Mouse (Mus musculus) retina, embryonic 14.5 days (tissue): ENCODE data around the gene Wasf3.
"Not testable (repeated sequence)": the region's sequence is repeated elsewhere in the genome, so short reads cannot be mapped to it uniquely, and the experiment has no call there.

ENCODE experiments used
- DNase-seq: peaks from one replicate; pipeline ENCODE4 v3.0.0-alpha.2; 2015; ENCODE audit warnings: low spot score

The Wasf3 gene

DNA sequence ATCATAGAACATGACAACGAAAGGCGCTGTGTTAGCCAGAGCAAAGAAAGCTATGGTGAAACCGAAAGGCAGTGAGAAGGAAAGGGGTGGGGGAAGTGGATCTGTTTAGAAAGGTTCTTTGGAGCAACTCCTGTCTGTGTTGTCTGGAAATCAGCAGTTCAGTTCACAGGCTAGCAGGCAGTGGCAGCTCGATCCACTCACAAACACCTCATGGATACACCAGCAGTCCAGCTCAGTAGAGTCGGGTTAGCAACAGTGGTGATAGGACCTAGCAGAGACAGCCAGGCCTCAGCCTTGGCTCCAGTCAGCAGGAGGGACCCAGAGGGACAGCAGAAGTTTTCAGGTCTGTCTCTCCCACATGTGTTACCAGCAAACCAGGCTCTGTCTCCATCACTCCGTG is 16.2 kb downstream of the Wasf3 start:
- DNase-seq, result not testable (repeated sequence)

DNA sequence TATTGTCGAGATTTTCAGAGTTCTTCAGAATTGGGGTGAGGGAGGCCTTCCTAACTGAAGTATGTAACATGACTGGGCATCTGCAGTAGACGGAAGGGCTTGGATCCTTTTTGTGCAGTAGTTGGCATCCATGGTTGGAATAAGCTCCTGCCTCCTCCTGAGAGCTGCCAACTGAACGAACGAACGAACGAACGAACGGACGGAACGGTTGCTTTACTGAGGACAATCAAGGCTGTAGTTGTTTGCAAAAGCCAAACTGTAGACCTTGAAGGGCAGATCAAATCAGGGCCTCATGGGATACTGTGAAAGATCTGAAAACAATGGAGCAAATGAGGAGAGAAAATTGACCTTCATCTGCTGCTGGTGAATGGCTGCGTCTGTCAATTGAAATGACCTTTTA is 17.5 kb downstream of the Wasf3 start:
- peak; percentile 78 for DNase-seq

DNA sequence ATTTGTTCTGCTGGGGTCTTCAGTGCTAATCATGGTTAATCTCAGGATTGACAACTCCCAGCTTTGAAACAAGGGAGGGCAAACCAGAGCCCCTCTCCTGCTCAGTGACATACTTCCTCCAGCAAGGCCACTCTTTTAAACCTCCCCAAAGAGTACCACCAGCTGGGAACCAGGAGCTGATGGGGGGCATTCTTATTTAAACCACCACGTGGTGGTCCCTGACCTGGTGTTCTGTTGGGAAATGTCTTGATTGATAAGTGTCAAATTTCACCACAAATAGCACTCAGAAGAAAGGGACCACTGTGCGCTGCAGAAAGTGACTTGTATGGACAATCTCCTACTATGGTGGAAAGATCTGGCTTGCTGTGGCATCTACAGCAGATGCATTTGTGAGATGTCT is 19.1 kb downstream of the Wasf3 start:
- DNase-seq, result no peak

DNA sequence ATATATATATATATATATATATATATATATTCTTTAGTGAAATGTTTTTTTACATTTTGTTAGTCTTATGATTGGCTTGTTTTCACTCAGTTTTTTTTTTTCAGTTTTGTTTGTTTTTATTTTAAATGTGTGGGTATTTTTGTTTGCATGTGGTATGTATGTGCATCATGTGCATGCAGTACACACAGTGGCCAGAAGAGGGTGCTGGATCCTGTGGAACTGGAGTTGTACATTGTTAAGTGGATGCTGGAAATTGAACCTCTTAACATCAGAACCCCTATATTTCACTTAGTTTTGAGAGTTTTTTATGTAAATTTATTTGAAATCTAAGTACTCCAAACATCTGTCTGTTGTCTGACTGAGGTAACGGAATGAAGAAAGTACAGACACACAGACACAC is 21.3 kb downstream of the Wasf3 start:
- DNase-seq, result no peak

DNA sequence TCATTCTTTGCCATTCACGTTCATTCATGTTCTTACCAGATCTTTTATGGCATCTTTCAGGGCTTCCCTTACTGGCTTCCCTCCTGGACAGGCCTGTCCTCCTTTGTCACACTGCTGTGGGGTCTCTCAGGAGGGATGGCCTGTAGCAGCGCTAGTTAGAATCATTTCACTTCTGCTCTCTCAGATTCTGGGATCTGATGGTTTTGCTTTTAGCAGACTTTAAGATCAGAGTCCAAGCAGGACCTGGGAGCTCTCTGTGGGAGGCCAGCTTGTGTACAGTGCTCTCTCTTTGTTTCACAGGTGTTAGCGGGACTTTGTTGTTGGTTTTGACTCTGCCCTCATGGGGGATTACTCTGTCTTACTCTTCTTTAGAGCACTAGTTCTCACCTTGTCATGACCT is 23.0 kb downstream of the Wasf3 start:
- DNase-seq, result no peak

DNA sequence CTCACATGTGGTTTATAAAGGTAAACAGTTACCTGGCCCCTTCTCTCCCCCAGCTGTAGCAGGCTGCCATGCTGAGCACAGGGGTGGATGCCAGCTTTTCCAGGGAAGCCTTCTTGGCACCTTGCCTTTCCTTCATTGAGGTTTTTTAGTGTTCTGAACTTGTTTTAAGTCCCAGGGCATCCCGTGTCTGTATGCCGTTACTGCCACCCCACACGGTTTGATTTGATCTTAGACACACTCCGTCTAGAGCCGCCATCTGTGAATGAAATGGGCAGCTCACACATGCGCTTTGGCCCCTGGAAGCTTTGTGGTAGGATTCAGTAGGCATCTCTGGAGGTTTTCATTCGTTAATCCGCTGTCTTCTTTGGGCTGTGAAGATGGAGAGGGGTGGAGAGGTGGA is 23.8 kb downstream of the Wasf3 start:
- no peak for DNase-seq

DNA sequence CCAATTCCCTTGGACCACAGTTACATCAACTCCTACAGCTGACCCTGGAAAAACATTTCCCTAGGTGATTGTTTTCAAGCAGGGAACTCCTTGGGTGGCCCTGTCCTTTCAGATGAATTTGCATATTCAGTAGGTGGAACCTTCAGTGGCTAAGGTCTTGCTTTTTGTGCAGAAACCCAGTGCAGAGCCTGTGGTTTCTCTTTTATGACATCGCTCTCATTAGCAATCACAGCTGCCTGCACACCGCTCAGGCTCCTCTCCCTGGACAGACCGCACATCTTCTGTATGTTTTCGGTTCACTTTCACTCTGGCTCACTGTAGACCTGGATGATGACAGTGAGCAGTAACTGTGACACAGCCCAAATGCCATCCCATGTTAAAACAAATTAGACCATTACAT is 26.0 kb downstream of the Wasf3 start:
- no peak for DNase-seq

DNA sequence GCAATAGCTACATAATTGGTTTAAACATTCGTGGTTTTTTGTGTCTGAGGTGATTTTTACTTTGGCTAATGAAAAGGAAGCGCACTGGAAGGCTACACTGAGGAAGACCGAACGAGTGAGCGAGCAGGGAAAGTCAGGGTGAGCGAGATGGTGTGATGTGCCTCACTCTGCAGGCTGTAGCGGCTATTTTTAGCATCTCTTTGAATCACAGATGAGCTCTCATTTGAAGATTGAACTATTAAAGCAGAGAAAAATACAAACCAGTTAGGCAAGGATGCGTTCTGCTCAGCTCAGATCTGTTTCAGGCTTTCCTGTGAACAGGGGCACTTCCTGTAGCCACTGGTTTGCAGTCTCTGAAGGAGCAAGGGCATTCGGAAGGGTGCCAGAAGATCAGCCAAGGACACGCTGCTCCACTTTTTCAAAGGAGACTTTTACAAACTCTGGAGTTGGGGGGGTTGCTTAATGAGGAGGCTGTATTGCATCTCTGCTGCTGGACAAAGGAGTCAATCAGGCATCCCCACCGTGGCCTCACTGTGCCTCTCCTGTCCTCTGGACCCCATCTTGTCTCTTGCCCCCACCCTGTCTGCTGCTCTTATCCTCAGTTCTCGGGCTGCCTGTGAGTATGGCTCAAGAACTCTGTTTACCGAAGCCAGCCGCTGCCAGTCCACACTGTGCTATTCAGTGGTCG is 28.1 kb downstream of the Wasf3 start:
- DNase-seq, result peak; percentile 70

DNA sequence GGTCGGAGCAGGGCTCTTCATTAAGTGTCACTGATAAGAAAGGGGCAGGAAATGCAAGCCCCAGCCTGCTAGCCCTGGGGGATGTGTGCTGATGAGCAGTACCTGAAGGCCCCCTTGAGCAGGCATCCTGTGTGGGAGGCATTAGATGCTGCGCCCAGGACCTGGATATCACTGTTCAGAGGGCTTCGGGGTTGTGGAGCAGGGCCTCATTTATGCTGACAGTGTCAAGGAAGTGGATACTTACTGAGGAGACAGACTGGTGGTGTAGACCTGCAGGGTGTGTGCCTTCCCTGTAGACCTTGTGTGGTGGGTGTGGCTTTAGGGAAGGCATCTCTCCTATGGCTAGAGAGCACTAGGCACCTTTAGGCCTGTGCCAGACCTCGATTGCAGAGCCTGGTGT is 29.8 kb downstream of the Wasf3 start:
- DNase-seq, result no peak

DNA sequence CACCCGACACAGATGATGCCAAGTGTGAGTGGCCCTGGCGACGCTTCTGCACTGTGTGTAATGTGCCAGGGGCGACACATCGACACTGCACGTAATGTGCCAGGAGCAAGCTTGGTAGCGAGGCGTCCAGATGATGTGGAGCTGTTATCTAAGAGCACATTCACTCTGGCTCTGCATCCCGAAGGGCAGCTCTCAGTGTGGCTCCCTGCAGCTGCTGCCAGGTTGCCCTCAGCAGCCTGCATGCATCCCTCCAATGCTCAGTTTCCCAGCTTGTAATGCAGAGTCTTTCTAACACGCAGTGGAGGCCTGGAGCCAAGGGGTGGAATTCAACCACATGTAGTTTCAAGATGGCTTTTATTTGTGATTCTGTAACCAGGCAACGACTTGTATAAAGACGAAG is 30.4 kb downstream of the Wasf3 start:
- DNase-seq, result no peak

DNA sequence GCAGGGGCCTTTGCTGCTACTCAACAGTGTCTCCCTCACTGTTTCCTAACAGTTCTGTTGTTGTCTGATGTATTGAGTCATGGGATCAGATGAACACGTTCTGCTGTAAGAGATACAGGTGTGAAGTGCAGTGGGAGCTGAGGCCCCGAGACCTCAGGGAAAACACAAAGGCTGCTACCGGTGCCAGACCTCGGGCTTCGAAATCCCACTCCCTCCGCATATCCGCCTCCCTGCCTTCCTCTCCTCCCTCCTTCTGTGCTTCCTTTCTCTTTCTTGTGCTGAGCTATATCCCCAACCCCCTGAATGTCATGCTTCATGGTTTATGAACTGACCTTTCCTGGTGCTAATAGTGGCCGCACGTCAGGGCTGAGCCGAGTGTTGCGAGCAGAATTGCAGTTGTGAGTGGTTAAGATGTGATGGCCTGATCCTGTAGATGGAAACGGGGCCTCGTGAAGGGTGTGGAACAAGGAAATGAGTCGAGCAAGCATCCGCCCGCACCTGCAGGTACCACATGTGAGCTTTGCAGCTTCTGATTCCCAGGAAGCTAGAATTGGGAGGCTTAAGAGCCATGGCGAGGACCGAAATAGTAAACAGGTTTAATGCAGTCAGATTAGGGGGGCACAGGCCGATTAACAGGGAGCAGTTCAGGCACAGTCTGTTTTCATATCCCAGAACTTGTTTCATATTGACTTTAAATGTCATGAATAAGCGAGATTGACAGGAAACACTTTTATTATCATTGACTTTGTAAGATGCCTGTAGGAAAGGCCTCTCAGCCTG is 31.7 kb downstream of the Wasf3 start:
- no peak for DNase-seq

DNA sequence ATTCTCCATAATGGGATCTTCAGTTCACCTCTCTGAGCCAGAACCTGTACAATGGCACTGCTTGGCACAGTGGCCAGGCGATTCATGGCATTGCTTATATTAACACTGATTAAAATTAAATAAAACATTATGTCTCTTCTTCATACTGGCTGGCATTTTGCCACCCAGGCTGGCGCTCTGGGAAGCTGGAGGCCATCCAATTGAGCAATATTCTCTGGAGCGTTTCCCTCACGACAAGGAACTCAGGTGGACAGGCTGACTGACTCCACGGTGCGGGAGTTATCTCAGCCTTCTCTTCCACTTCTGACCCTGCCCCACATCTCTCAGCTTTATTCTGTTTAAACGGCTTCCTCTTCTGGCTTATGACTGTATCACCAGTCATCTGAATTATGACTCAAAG is 33.3 kb downstream of the Wasf3 start:
- no peak for DNase-seq

DNA sequence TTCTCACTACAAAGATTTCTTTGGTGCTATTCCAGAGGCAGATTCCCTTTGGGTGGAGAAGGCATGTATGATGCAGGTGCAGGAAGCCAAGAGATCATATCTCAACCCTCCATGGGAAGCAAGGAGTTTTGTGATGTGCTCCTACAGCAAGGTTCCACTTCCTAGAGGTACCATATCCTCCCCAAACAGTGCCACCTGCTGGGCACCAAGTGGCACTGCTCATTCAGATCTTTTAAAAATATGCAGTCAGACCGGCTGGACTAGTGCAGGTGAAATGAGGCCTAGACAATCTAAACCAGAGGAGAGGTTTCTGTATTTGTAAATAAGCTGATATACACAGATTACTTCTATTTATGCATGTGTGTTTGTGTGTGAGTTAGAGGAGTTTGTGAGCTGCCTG is 35.3 kb downstream of the Wasf3 start:
- peak; percentile 77 for DNase-seq

DNA sequence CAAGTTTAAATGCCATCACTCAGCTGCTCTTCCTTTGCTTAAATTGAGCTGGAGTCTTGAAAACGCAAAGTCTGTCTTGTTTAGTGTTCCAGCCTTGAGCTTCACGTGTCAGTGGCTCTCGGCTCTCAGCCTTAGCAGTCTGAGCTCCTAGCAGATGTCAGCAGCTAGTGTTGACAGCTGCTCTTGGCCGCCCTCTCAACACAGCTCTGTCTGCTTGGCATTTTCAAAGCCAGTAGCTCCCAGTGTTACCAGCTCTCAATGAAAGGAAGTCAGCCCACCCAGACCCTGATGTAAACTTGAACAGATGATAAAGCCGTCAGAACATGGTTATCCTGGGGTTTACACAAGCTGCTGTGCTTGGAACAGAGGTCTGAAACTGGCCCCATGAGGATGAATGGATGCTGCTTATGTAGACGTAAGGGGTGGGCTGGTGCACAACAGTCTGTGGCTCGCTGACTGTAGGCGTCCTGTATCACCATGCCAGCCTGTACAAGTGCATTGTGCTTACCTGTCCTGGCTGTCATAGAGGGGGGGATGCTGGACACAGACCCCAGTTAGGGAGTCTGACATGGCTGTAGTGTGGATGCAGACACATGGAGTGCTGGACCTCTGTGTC is 40.0 kb downstream of the Wasf3 start:
- no peak for DNase-seq

DNA sequence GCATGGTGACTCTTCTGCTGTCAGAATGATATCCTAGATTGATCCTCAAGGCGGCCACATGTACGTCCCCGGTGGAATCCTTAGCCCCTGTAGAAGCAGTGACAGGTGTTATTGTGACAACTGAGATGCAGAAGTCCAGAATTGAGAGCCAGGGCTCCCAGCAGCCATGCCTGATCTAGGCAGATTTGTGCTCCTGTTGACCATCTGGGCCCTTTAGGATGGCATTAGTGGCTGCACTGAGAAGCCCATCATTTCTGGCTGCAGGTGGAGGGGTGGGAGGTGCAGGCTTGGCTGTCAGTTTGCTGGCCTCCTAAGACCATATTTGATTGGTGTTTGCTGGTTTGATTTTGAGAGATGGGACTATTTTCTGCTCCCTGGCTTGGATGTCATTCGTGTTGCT is 40.9 kb downstream of the Wasf3 start:
- DNase-seq, result no peak

DNA sequence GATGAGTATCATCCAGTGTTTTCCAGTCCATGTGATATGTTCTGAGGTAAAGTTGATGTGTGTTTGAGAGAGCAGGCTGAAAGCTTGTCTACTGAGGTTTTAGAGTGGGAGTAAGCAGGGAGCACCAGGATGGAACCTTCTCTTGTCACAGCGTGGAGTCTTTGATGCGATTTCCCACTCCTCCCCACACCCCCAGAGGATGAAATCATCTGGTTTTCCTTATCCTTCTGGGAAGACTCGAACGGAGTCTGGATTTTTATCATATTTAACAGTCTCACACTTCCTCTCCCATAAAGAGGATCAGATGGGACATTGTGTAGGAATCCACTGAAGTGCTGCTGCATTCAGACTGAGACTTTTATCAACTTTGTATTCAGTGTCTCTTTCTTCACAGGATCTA is 43.3 kb downstream of the Wasf3 start:
- DNase-seq, result no peak

DNA sequence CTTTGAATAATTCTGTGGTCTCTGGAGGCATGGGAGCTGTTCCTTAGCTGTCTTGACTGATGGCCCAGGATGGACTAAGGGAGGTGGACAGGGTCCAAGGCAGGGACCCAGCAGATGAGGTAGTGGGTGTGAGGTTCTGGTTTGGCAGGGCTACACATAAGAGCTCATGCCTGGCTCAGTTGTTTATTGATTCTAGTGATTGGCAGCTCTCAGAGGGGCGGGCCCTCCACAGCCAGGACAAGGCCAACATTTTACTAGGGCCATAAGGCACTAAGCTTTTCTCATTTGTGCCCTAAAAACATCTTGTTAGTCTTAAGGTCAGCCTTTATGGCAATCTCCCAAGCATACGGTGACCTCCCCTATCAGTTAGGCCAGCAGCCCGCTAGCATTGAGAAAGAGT is 47.0 kb downstream of the Wasf3 start:
- no peak for DNase-seq

DNA sequence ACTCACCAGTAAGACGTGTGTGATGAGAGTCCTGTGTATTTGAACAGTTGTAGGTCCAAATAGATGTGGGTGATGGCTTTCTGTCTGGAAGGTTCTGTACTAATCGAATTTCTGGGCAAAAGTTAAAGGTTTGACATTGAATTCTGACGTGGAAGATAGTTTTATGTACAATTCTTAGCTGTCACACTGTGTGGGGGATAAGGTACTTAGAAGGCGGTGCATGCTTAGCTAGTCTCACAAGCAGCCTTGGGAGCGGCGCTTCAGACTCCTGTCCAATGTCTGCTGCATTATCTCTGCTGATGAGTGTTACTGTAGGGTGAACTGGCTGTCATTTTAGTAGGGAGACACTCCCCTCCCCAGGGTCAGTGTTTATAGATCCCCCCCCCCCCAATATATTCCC is 47.7 kb downstream of the Wasf3 start:
- DNase-seq, result no peak

DNA sequence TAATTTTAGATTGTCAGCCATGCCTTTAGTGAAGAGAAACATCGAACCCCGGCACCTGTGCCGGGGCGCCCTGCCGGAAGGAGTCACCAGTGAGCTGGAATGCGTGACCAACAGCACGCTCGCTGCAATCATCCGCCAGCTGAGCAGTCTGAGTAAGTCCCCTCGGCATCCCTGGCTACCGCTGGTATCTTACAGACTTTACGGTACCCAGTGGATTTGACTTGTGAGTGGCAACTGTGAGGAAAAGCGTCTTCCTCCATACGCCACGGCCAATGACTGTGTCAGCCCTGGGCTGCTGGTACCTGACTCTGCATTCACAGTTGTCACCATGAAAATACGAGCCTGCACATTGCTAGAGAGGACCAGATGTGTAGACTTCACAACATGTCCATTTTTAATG is 50.5 kb downstream of the Wasf3 start:
- DNase-seq, result no peak

DNA sequence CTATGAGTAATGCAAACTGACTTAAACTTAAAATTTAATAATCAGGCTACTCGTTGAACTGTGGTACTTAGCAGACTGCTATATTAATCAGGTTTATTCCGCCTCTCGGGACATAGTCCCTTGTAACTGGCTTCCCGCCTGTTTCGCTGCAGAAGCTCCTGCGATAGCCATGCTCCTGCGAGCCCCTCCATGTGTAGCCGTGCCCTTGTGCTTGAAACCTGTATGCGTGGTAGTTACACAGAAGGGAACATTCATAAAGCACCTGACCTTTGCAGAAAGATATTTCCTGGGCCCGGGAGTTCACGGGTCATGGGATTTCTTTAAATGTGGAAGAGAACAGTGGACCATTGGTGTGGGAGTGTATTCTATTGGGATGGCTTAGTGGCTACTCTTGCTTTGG is 52.0 kb downstream of the Wasf3 start:
- DNase-seq, result no peak

DNA sequence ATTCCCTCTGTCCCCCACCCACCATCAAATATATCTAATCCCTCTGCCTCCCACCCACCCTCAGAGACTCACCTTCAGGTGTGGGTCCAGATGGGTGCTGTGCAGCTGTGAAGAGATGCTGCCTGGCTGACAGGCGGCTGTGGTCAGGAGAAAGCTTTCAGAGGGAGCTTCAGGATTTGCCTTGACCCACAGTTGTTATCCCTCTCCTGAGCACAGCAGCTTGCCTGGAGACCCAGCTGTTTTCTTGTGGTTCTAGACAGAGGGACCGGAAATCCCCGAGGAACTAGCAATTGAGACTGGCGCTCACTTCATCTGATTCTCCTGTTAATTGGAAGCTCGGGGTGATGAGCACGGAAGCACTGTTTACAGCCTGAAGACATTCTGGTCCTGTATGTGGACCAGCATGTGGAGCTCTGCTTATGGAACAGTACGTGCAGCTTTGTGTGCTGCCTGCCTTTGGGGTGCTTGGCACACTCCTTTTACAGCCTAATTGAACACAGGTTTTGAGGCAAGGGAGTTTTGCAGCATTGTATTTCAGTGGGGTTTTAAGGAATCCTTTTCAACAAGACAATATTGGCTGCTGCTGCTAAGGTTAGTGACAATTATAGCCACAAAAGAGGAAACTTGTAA is 54.5 kb downstream of the Wasf3 start:
- no peak for DNase-seq

DNA sequence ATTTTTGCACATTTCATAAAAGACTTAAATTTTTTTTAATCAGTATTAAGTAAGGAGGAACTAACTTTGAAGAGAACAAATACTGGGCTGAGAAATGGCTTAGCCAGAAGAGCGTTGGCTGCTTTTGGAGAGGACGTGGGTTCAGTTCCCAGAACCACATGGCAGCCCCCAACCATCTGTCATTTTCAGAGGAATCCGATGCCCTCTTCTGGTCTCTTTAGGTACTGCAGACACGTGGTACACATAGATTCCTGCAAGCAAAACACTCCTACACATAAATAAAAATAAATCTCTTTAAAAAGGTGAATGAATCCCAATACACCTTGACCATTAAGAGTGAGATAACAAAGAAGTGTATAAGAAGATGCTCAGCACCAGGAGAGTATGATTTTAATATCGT is 55.5 kb downstream of the Wasf3 start:
- no peak for DNase-seq

DNA sequence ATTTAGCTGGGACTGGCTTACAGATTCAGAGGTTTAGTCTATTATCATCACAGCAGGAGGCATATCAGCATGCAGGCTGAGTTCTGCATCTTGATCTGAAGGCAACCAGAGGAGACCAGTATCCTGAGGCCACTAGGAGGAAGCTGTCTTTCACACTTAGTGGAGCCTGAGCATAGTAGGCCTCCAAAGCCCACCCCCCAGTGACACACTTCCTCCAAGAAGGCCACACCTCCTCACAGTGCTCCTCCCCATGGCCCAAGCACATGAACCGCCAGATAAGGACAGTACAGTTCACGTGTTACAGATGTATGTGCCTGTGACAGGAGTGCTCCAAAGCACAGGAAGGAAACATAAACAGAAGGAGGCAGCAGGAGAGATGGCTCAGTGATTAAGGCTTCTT is 58.0 kb downstream of the Wasf3 start:
- no peak for DNase-seq
